Mouse (Mus musculus) CH12.LX (cell line): ENCODE measurements around the gene Stx1a.
A peak's percentile ranks its signal among the peaks of the same experiment; 100 is the strongest.

ENCODE experiments used
- CTCF ChIP-seq, 2 experiments: IDR thresholded peaks in 1 of 2; conservative IDR thresholded peaks in 1 of 2; 2 replicates each; pipeline ENCODE4 v1.5.1; 2011 to 2012; ENCODE audit warnings: low read depth in 2 of 2, low read length in 2 of 2, improper control_type of control experiment in 1 of 2, inconsistent platforms in 1 of 2, mild to moderate bottlenecking in 1 of 2, moderate library complexity in 1 of 2
- HCFC1 ChIP-seq: IDR thresholded peaks from 2 replicates; pipeline ENCODE4 v1.6.1; 2012; ENCODE audit warnings: low read depth, mild to moderate bottlenecking, inconsistent platforms, low read length, improper control_type of control experiment
- MAX ChIP-seq: IDR thresholded peaks from 2 replicates; pipeline ENCODE4 v1.6.1; 2011; ENCODE audit warnings: low read length, improper control_type of control experiment
- MEF2A ChIP-seq: IDR thresholded peaks from 2 replicates; pipeline ENCODE4 v1.6.1; 2014; ENCODE audit warnings: low read depth, mild to moderate bottlenecking, inconsistent platforms, low read length, improper control_type of control experiment, borderline replicate concordance
- MXI1 ChIP-seq: IDR thresholded peaks from 2 replicates; pipeline ENCODE4 v1.6.1; 2011; ENCODE audit warnings: mild to moderate bottlenecking, low read depth, low read length, improper control_type of control experiment
- POLR2A ChIP-seq: IDR thresholded peaks from 2 replicates; pipeline ENCODE4 v1.6.1; 2011; ENCODE audit warnings: low read depth, mild to moderate bottlenecking, improper control_type of control experiment, low read length
- POLR2AphosphoS2 ChIP-seq: IDR thresholded peaks from 2 replicates; pipeline ENCODE4 v1.6.1; 2011; ENCODE audit warnings: low read depth, low read length, improper control_type of control experiment
- TCF12 ChIP-seq: IDR thresholded peaks from 2 replicates; pipeline ENCODE4 v1.6.1; 2014; ENCODE audit warnings: low read depth, mild to moderate bottlenecking, inconsistent platforms, low read length, improper control_type of control experiment

- peak in 1 of 2 experiments; percentile 33; a peak in 2 of 4 replicates for TF ChIP-seq CTCF (conservative IDR thresholded peaks at IDR 0.05 in 1 of 2, IDR thresholded peaks at IDR 0.05 in 1 of 2; ENCODE audit: low read depth in 2 of 2, low read length in 2 of 2)
- TF ChIP-seq MXI1, result no peak
- no peak for TF ChIP-seq MAX
- TF ChIP-seq TCF12, result no peak
- TF ChIP-seq POLR2A, result no peak
- TF ChIP-seq MEF2A, result no peak
- TF ChIP-seq HCFC1, result no peak
- TF ChIP-seq POLR2AphosphoS2, result no peak
These were observed 7.0 kb upstream of the Stx1a start for GRCm38 (mm10) chr5:135016224-135016759.
